Mouse (Mus musculus) gastrocnemius, postnatal 4 days (tissue): ENCODE data around the gene Gli2. TPM values are rescaled to one million over a fixed set of nuclear protein-coding genes. Genes with fewer than 3 reads are reported as not detected.

Experiments used
- DNase-seq, 2 experiments: peaks; one replicate each; pipeline ENCODE4 v3.0.0; 2021 to 2022; ENCODE audit warnings: low spot score in 2 of 2, mixed read lengths in 2 of 2
- total RNA-seq, 2 experiments: library from RNA; stranded (reverse); gene quantifications; 2 replicates each; pipeline ENCODE4 v1.2.3; 2021

Gli2 gene
- total RNA-seq, 2 experiments from 2014 or later: 11.3 to 13.4 TPM

DNA sequence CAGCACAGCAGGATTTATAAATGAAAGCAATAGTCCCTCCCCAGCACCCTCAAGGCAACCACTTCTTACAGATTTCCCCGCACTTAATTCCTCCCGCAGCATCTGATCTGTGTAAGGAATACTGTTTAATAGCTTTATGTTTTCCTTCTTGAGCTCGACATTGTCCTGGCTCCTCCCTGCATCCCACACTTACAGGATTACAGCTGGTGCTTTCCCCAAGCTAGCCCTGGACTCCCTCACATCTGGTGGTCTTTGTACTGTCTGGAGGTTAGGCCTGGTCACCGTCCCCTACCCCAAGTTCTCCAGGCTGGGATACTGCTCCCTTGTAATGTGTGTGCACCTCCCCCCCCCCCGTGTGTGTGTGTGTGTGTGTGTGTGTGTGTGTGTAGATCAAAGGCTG is 101.1 kb downstream of the Gli2 start:
- DNase-seq: no peak

DNA sequence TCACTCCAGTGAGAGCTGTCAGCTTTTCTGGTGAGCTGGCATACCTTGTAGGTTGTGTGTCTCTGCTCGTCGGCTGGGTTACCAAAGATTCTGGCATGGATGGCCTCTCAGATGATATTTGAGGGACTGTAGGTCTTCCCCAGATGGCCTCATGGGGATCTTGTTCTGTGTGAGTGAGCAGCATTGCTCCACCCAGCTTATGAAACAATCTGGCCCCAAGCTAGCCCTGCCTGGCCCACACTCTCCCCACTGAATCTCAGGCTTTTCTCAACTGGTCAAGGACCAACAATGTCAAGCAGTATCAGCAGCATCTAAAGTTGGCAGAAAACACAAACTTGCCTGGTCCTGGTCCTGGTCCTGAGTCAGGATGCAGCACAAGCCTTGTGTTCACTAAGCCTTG is 105.0 kb downstream of the Gli2 start:
- no peak for DNase-seq

DNA sequence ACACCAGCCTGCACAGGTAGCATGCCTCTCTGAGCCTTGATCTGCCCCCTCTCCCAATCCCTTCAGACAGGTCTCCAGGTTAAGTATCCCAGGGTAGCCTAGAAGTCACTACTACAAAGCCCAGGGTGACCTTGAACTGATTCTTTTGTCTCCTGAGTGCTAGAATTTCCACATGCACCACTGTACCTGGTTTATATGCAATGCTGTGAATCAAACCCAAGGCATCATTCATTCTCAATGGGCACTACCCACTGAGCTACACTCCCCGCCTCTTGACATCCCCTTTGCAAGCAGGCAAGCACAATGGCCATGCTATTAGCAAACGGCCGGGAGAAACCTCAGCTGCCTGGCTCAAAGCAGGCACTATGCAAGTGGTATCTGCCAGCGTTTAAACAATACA is 106.2 kb downstream of the Gli2 start:
- DNase-seq: no peak

DNA sequence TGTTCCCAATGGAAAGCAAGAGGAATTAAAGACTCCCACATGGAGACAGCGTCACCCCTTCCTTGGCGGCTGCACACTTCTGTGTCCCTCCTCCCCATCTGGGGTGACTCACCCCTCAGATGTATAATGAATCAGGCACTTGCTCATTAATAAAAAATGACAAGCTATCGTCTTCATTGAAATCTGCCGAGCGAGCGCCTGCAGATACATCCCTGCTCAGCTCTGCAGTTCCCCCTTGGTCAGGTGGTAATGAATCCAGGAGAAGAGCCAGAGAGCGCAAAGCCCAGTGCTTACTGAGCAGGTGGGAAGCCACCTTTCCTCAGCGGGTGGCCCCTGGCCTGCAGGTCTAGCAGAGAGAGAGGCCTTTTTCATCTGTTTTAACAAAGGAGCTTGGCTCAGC is 112.1 kb downstream of the Gli2 start:
- DNase-seq: no peak

DNA sequence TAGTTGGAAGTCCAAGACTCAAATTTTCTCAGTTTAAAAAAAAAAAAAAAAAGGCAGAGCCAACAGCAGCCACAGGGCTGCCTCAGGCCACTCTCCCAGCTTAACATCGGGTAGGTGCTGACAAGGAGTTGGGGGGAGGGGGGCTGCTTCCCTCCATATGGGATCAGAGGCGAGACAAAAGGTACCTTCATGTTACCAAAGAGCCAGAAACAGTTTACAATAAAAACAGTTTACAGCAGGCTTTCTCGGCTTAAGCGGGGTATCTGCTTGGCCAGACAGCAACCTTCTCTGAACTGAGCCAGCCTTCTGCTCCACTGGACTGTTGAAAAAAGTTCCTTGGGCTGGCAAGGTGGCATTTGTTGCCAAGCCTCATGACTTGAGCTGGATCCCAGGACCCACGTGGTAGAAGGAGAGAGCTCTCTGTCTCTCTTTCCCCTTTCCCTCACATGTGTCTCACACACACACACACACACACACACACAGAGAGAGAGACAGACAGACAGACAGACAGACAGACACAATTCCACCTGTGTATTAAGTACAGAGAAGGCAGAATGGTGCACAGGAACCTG is 113.1 kb downstream of the Gli2 start:
- DNase-seq: no peak

DNA sequence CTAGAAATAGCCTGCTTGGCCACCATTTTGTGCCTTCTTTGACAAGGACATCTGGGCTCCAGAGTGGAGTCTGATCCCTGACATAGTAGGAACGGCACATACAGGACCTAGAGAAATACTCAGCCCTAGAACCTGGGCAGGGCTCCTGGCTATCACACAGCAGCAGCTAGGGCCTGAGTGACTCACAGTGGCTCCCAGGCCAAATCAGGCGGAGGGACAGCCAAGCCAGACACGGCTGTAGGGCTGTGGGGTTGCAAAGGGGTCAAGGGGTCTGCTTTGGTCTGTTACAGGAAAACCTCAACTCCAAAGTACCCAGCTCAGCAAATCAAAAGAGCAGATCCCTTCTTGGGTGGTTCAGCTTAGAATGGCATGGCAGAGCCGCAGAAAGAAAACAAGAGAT is 115.2 kb downstream of the Gli2 start:
- DNase-seq: peak in 1 of 2 experiments; percentile 22

DNA sequence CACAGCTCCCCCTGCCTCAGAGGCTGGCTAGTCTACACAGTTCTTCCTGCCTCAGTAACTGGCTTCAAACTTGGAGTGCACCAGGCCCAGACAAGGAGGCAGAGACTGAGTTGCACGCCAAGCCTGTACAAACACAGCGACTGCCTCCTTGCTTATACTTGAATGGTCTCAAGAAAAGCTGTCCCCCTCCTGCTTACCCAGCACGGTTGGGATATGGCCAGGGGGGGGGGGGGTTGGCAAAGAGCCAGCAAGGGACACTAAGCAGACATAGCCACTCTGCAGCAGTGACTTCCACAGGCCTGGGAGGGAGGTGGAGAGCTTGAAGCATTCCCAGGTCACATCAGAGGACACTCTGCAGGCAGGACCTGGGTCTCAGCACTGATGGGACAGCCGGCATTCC is 117.3 kb downstream of the Gli2 start:
- DNase-seq: no peak

DNA sequence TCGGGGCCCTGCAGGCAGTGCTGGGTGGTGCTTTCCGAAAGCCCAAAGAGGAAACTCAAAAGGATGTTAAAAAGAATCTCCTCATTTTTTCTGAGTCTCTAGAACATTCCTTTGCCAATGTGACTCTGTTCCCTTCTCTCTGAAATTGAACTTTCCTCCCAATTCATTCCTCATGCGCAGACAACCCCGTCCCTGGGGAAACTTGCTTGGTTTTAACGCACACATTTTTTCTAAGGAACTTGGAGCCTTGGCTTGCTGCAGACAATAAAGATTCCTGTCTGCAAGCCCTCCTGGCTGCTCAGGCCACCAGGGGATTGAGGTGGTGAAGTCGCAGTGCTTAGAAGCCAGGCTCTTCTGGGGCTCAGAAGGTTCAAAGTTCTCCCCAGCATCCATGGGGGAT is 117.9 kb downstream of the Gli2 start:
- peak in 1 of 2 experiments; percentile 37 for DNase-seq

DNA sequence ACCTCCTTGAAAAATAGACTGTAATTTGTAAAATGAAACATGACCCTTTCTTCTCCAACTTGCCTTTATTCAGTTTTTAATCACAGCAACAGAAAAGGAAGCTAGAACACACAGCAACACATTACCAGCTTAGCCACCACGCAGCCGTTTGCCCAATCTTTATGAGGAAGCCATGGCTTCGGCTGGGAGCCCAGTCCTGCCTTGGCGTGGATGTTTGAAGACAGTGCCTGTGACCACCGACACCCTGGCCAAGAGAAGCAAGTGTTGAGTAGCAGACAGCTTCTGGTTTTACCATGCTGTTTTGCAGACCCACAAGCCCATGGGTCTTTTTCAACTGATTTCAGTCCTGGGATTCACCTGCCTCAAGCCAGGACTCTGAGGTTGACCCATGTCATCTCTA is 121.3 kb downstream of the Gli2 start:
- no peak for DNase-seq

DNA sequence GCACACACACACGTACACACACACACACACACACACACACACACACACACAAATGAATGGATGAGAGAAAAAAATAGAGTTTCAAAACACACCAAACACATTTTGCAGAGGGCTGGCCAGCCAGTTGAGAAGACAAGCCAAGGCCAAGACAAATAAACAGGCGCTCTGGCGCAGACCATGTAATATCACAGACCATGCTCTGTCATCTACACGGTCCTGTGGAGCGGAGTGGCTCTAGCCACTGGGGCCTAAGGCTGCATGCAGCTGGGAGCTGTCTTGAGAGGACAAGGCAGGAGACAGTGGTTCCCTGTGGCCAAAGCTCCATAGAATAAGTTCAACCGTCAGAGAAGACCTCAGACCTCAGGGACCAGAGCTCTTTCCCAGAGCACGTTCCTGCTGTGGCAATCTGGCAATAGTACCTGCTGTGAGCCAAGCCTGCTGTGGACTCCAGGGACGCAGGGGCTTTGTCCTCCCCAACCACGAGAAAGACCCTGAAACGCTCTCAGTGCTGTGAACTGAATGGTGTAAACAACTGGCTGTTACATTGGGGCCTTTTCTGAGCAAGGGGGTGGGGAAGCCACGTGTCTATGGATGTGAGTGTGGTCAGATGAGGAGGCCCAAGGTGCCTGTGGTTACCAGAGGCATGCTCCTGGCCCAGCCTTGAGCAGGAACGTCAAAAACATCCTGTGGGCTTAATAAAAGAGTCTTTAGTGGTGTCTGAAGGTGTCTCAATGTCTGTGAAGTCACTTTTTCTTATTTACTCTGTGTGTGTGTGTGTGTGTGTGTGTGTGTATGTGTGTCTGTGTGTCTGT is 125.7 kb downstream of the Gli2 start:
- no peak for DNase-seq

DNA sequence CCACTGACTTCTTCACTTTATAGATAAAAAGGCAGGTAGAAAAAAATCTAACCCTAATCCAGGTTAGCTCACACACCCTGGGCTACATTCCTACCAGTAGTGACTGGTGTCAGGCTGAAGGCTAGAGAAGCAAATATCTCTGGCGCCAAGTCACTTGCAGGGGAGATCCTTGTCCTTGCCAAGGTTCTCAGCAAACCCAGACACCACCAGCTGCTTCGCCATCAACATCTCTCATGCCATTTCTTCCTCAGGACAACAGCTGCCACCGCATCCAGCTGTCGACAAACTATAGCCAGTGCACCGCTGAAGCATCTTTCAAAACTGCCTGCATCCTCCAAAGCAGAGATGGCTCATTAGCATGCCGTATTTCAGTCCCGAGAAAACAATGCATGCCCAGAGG is 126.9 kb downstream of the Gli2 start:
- no peak for DNase-seq

DNA sequence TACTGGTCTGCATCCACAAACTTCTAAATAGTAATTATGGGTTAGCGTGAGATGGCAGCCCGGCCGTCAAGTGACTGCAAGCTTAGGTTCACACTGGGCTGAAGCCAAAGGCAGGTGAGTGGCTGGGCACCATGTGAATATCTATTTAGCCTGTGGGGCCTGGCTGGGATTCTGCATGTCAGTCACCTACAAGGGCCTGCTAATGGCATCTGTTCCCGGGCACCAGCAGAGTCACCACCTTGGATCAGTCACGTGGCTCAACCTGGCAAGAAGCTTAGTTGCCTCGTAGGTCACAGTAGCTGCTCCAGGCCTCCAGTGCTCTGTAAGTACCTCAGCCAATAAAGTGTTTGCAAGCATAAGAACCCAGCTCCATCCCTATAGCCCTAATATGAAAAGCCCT is 131.2 kb downstream of the Gli2 start:
- DNase-seq: no peak

DNA sequence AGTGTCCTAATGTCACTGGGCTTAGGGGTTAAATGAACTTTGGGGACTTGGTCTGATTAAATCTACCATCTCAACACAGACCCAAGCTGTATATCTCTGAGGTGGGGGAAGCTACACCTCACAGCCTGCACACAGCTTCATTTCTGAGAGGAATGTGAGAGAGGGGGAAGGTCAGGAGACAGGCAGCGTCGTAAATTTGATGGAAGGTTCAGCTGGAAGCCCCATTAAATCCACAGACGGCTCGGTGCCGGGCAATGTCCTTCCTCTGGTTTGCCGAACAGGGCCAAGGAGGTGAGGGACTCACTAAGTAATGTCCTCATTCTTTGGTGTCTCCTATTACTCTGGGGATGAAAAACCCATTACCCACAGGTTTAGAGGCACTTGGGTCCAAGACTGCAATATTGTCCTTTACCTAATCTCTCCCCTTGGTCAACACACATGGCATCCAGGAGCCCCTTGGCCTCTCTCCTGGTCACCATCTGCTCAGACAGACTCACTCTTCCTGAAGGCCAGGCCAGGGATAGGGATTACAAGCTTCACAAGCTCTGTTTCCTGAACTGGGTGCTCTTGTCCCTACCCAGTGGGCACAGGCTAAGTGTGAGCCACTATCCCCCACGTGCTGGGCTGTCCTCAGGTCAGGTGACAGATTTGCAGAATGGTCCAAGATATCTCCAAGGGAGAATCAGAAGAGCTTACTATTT is 135.7 kb downstream of the Gli2 start:
- no peak for DNase-seq

DNA sequence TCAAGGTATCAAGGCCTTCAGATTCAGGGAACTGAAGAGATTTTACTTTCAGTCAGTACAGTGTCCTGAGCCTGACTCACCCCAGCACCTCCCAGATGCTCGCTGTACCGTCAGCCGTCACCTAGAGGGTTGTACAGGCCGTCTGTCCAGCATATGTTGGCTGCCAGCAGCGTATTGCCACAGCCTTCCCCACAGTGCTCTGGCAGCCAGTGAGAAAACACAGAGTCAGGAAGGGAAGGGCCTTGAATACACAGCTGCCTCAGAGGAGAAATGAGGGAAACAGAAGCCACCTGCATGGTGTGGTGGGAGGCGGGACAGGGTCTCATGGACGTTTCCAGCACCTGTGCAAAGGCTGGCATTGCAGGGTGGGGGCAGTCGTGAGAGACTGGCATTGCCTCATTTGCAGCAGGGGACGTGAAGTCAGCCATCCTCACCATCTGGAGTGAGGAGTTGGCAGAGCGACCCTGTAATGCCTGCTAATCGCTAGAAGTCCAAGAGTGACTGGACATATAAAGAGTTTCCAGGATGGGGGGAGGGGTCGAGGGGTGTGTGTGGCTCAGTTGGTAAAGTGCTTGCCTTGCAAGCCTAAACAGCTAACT is 136.8 kb downstream of the Gli2 start:
- DNase-seq: peak in 1 of 2 experiments; percentile 16

DNA sequence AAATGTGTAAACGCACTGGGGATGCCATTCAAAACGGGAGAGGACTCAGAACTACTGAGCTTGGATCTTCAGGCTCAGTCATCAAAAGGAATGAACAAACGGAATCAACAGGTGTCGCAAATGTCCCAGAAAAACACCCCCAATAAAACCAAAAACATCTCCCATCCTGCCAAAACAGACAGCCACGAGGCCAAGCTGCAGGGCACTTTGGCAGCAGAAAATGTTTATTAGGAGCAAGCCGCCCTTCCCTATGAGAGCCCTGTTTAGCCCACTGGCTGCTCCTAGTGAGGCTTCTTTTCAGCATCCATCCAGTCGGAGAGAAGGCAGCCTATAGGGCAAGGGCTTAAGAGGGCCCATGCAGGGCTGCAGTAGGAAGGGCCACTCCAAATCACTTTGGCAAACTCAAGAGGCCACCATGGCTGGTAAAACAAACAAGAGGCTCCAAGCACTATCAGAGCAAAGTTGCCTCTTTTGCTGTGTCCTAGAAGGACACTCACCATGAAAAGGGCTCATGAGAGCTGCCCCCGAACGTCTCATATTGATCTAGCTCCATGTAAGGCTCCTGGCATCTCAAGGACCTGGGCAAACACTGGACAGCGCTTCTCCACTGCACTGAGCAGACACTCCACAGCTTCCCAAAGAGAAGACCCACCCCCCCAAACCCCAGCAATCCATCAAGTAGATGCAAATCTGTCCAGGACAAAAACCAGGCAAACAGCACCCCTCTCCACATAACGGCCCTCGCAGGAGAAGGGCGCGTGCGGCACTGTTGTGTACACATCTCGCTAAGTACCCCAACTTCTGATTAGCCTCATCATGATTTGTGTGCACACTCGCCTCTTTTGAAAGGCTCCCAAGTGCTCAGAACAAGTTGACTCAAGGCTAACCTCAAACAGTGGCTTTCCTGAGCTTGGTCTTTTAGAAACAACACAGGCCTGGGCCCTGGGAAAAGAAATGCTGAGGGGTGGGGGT is 139.7 kb downstream of the Gli2 start:
- no peak for DNase-seq

DNA sequence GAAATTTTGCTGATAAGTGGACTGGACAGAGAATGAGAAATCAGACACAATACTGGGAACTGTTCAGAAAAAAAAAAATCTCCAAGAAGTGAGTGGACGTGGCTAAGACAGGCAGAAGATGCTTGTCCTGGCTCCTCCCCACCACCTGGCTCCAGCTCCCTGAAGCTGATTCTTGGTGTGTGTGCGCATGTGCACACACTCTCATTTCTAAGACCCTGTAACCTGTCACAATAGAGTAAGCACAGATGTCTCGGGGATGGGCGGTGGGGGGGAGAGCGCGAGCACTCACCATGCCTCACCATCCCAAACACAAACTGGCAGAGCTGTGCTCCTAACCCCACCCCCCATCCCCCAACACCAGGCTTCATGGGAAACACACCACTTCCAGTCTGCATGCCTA is 140.5 kb downstream of the Gli2 start:
- DNase-seq: no peak

DNA sequence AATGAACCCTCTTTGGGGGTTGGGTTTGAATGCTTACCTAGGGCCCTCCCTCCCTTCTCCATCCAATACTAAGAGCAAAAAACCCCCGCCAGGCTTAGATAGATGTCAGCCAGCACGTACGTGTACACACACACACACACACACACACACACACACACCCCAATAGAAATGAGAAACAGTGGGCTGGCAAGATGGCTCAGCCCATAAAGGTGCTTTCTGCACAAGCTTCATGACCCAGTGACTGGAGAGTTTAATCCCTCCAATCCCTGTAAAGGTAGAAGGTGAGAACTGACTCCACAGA is 142.0 kb downstream of the Gli2 start:
- no peak for DNase-seq

DNA sequence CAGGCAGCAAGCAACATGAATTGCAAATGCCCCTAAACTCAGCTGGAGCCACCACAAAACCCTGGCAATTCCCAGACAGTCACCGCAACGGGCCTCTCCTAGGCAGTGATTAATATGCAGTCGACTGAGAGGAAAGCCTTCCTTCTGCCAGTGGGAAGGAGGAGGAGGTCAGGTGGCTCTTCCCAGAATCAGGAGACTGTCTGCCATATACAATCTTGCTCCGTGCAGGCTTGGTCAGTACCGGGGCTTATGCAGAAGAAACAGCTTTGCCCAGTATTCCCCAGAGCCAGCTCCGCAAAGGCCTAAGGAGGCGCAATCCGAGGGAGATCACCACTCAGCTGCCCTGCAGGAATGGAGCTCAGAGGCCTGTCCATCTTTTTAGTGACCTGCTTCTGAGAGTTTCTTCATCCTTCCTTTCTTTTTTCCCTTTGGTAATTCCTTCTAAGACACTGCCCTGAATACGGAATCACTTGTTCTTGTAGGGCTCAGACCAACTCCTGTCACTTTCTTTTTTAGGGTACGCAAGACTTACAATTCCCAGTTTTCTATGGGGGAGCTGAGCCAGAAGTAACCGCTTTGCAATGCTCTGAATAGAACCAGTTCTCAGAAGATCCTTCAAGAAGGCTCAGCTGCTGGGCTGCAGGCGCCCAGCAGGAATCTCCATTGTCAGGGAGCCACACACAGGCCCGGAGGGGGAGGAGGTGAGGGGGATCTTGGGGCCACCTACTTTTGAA is 142.6 kb downstream of the Gli2 start:
- DNase-seq: no peak

DNA sequence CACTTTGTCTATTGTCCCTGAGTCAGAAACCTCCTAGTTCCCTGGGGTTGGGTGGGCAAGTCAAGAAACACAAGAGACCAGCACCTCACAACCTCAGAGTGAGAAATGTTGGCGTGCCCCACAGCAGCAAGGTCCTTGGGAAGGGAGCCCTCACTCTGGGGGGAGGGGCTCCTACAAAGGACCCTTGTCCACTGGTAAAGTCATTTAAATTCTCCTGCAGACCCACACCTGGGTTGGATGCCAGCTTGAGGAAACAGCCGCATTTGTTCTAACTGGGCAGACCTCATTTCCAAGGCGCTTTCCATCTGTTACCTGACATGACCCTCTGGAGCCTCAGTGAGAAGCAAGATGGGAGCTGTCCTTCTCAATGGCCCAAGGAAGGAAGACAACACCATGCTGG is 144.4 kb downstream of the Gli2 start:
- DNase-seq: no peak

DNA sequence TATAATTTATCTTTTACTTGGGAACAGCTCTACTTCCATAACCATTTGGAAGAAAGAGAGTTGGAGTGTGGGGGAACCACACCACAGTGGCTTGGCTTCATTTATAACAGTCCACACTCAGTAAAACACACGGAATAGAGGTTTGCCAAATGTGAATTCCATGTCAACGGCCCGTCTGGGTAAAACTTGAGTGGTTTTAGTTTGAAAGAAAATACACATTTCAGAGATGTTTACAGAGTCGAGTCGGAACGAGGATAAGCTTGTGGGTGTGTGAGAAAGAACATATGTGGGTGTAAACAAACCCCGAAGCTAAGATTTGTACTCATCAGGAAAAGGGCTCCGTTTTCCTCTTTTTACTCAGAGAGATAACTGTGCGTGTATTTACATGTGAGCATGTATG is 145.8 kb downstream of the Gli2 start:
- DNase-seq: no peak
